Mouse (Mus musculus): Measurements from ENCODE around the gene Rassf10. TPM values are rescaled to one million over a fixed set of nuclear protein-coding genes. Genes with fewer than 3 reads are reported as not detected.

Rassf10 gene
- total RNA-seq, 1 experiment: 1.1 TPM

DNA sequence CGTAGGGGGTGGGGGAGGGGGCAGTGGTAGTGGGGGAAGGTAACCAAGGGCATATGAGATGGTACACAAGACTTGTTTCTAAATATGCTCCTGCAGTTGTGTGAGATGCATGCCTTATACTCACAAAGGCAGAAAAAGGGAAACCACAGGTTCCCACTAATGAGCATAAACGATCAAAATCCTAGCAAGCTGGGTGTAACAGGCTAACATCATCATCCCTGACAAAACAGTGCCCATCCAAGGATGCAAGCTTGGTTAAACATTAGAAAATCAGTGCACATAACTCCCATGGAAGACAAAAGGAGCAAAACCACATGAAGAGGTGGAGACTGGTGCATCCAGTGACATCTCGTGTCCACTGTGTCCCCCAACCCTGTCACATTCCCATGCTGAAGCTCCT lies 40.8 kb upstream of the Rassf10 start:
- in situ Hi-C loops (cut with MboI; ENCODE audit: low sequenced_read_pairs in 2 of 2, unreplicated experiment in 2 of 2): loop anchor here in 1 of 2 experiments (25.0 kb wide), 1 partner anchor 349 kb away; no protein-coding TSS in a partner anchor
- no peak overlapping the region for H3K4me3 ChIP-seq (ENCODE audit: insufficient read depth in 1 of 2, low read depth in 1 of 2, low read length in 2 of 2, poor library complexity in 1 of 2, severe bottlenecking in 1 of 2)
- no peak for DNase-seq (ENCODE audit: low read depth, low spot score)
- TF ChIP-seq HCFC1 (IDR thresholded peaks at IDR 0.05; ENCODE audit: borderline replicate concordance, insufficient read depth, low read length): no peak
- TF ChIP-seq MAFK (IDR thresholded peaks at IDR 0.05; ENCODE audit: insufficient read depth, low read depth, low read length): no peak
- TF ChIP-seq ZNF384 (IDR thresholded peaks at IDR 0.05; ENCODE audit: low read depth, low read length): no peak
- TF ChIP-seq CHD2 (IDR thresholded peaks at IDR 0.05; ENCODE audit: low read depth, low read length): no peak
- TF ChIP-seq ZC3H11A (IDR thresholded peaks at IDR 0.05; ENCODE audit: borderline replicate concordance, low read depth, low read length): no peak
- no peaks in the 10 kb centered on the region for H3K9me3 ChIP-seq (ENCODE audit: control insufficient read depth, insufficient read depth, low read depth, low read length)
- H3K4me1 ChIP-seq (ENCODE audit: control insufficient read depth in 2 of 2, insufficient read depth in 2 of 2, low read length in 2 of 2, poor library complexity in 1 of 2): no peaks in the 10 kb centered on the region
- H3K9ac ChIP-seq (ENCODE audit: insufficient read depth, low read depth, low read length, poor library complexity, severe bottlenecking): no peak overlapping the region
- H3K36me3 ChIP-seq (ENCODE audit: control insufficient read depth, insufficient read depth, low read length, poor library complexity, severe bottlenecking): no peaks in the 10 kb centered on the region
- H3K27ac ChIP-seq (ENCODE audit: insufficient read depth, low read depth, low read length, poor library complexity, severe bottlenecking): no peak overlapping the region

- in situ Hi-C loops (cut with MboI; ENCODE audit: low sequenced_read_pairs in 2 of 2, unreplicated experiment in 2 of 2): loop anchor here in 1 of 2 experiments (25.0 kb wide), 1 partner anchor 347 kb away; no protein-coding TSS in a partner anchor
- no peaks in the 10 kb centered on the region for H3K36me3 ChIP-seq (ENCODE audit: control insufficient read depth, insufficient read depth, low read length, poor library complexity, severe bottlenecking)
Observed at GRCm38 (mm10) chr7:112915571-112915970, 38.2 kb upstream of the Rassf10 start.

DNA sequence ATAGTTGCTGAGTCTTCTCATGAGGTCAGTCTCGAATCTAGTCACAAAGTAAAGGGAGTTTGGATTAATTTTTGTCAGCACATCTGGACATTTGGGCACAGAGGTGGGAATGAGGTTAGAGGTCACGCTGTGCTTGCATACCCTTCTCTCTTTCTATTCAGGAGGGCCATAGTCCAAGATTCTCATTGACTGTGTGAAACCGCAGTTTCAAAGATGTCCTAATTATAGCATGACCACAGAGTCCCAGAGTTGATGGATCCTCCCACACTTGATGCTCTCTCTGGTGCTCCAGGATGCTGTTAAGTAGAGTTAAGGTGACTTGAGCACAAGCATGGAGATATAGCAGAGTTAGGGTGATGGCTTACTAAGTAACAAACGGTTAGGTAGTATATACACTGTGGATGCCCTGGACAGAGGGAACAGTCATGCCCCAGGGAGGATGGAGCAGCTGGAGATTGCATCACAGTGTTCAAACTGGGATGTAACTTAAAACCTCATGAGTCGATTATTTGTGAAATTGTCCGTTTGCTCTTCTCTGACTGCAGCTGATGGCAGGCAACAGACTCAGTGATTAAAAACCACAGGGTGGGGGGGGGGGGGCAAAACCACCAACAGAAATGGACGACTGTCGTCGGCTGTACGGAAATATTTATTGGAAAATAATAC lies 36.0 kb upstream of the Rassf10 start:
- H3K4me3 ChIP-seq (ENCODE audit: insufficient read depth in 1 of 2, low read depth in 1 of 2, low read length in 2 of 2, poor library complexity in 1 of 2, severe bottlenecking in 1 of 2): no peak overlapping the region
- H3K9me3 ChIP-seq (ENCODE audit: control insufficient read depth, insufficient read depth, low read depth, low read length): no peaks in the 10 kb centered on the region
- DNase-seq (ENCODE audit: low read depth, low spot score): no peak
- TF ChIP-seq ZNF384 (IDR thresholded peaks at IDR 0.05; ENCODE audit: low read depth, low read length) (no peak), HCFC1 (IDR thresholded peaks at IDR 0.05; ENCODE audit: borderline replicate concordance, insufficient read depth, low read length) (no peak), ZC3H11A (IDR thresholded peaks at IDR 0.05; ENCODE audit: borderline replicate concordance, low read depth, low read length) (no peak), MAFK (IDR thresholded peaks at IDR 0.05; ENCODE audit: insufficient read depth, low read depth, low read length) (no peak)
- no peak overlapping the region for H3K9ac ChIP-seq (ENCODE audit: insufficient read depth, low read depth, low read length, poor library complexity, severe bottlenecking)
- in situ Hi-C loops (cut with MboI; ENCODE audit: low sequenced_read_pairs in 2 of 2, unreplicated experiment in 2 of 2): loop anchor here in 1 of 2 experiments (25.0 kb wide), 1 partner anchor 345 kb away; no protein-coding TSS in a partner anchor
- H3K27ac ChIP-seq (ENCODE audit: insufficient read depth, low read depth, low read length, poor library complexity, severe bottlenecking): no peak overlapping the region
- no peaks in the 10 kb centered on the region for H3K36me3 ChIP-seq (ENCODE audit: control insufficient read depth, insufficient read depth, low read length, poor library complexity, severe bottlenecking)
- no peaks in the 10 kb centered on the region for H3K4me1 ChIP-seq (ENCODE audit: control insufficient read depth in 2 of 2, insufficient read depth in 2 of 2, low read length in 2 of 2, poor library complexity in 1 of 2)

More at GRCm38 (mm10) chr7:112915571-112915970, 38.2 kb upstream of the Rassf10 start:
- H3K4me3 ChIP-seq (ENCODE audit: insufficient read depth in 1 of 2, low read depth in 1 of 2, low read length in 2 of 2, poor library complexity in 1 of 2, severe bottlenecking in 1 of 2): no peak overlapping the region
- no peak for DNase-seq (ENCODE audit: low read depth, low spot score)
- TF ChIP-seq MAFK (IDR thresholded peaks at IDR 0.05; ENCODE audit: insufficient read depth, low read depth, low read length): no peak
- no peak for TF ChIP-seq ZC3H11A (IDR thresholded peaks at IDR 0.05; ENCODE audit: borderline replicate concordance, low read depth, low read length)
- no peak for TF ChIP-seq ZNF384 (IDR thresholded peaks at IDR 0.05; ENCODE audit: low read depth, low read length)
- no peak for TF ChIP-seq HCFC1 (IDR thresholded peaks at IDR 0.05; ENCODE audit: borderline replicate concordance, insufficient read depth, low read length)
- no peak for TF ChIP-seq CHD2 (IDR thresholded peaks at IDR 0.05; ENCODE audit: low read depth, low read length)
- H3K4me1 ChIP-seq (ENCODE audit: control insufficient read depth in 2 of 2, insufficient read depth in 2 of 2, low read length in 2 of 2, poor library complexity in 1 of 2): no peaks in the 10 kb centered on the region
- no peak overlapping the region for H3K9ac ChIP-seq (ENCODE audit: insufficient read depth, low read depth, low read length, poor library complexity, severe bottlenecking)
- no peaks in the 10 kb centered on the region for H3K9me3 ChIP-seq (ENCODE audit: control insufficient read depth, insufficient read depth, low read depth, low read length)
- no peak overlapping the region for H3K27ac ChIP-seq (ENCODE audit: insufficient read depth, low read depth, low read length, poor library complexity, severe bottlenecking)

- no peak overlapping the region for H3K9ac ChIP-seq (ENCODE audit: insufficient read depth, low read depth, low read length, poor library complexity, severe bottlenecking)
- no peaks in the 10 kb centered on the region for H3K36me3 ChIP-seq (ENCODE audit: control insufficient read depth, insufficient read depth, low read length, poor library complexity, severe bottlenecking)
- no peak overlapping the region for H3K4me3 ChIP-seq (ENCODE audit: insufficient read depth in 1 of 2, low read depth in 1 of 2, low read length in 2 of 2, poor library complexity in 1 of 2, severe bottlenecking in 1 of 2)
- H3K4me1 ChIP-seq (ENCODE audit: control insufficient read depth in 2 of 2, insufficient read depth in 2 of 2, low read length in 2 of 2, poor library complexity in 1 of 2): no peaks in the 10 kb centered on the region
- DNase-seq (ENCODE audit: low read depth, low spot score): no peak
- in situ Hi-C loops (cut with MboI; ENCODE audit: low sequenced_read_pairs in 2 of 2, unreplicated experiment in 2 of 2): loop anchor here in 1 of 2 experiments (25.0 kb wide), 1 partner anchor 344 kb away; no protein-coding TSS in a partner anchor
- TF ChIP-seq ZC3H11A (IDR thresholded peaks at IDR 0.05; ENCODE audit: borderline replicate concordance, low read depth, low read length): no peak
- no peak for TF ChIP-seq MAFK (IDR thresholded peaks at IDR 0.05; ENCODE audit: insufficient read depth, low read depth, low read length)
- TF ChIP-seq HCFC1 (IDR thresholded peaks at IDR 0.05; ENCODE audit: borderline replicate concordance, insufficient read depth, low read length): no peak
- no peak for TF ChIP-seq CHD2 (IDR thresholded peaks at IDR 0.05; ENCODE audit: low read depth, low read length)
- TF ChIP-seq ZNF384 (IDR thresholded peaks at IDR 0.05; ENCODE audit: low read depth, low read length): no peak
- no peaks in the 10 kb centered on the region for H3K9me3 ChIP-seq (ENCODE audit: control insufficient read depth, insufficient read depth, low read depth, low read length)
- no peak overlapping the region for H3K27ac ChIP-seq (ENCODE audit: insufficient read depth, low read depth, low read length, poor library complexity, severe bottlenecking)
Observed at GRCm38 (mm10) chr7:112918279-112918991, 35.3 kb upstream of the Rassf10 start.
